Mouse (Mus musculus) lung, adult 2 months (tissue): ENCODE data around the gene Usp32.

Experiments used
- CTCF ChIP-seq: fragments of 200-500 bp; IDR thresholded peaks from 2 replicates; pipeline ENCODE4 v1.5.1; 2011; ENCODE audit warnings: mild to moderate bottlenecking, low read length, control low read depth; ENCODE audit not compliant: insufficient read depth
- POLR2A ChIP-seq: fragments of 200-500 bp; IDR thresholded peaks from 2 replicates; pipeline ENCODE4 v1.6.1; 2011; ENCODE audit warnings: low read depth, mild to moderate bottlenecking, control low read depth, low read length, borderline replicate concordance; ENCODE audit errors: extremely low read depth

DNA sequence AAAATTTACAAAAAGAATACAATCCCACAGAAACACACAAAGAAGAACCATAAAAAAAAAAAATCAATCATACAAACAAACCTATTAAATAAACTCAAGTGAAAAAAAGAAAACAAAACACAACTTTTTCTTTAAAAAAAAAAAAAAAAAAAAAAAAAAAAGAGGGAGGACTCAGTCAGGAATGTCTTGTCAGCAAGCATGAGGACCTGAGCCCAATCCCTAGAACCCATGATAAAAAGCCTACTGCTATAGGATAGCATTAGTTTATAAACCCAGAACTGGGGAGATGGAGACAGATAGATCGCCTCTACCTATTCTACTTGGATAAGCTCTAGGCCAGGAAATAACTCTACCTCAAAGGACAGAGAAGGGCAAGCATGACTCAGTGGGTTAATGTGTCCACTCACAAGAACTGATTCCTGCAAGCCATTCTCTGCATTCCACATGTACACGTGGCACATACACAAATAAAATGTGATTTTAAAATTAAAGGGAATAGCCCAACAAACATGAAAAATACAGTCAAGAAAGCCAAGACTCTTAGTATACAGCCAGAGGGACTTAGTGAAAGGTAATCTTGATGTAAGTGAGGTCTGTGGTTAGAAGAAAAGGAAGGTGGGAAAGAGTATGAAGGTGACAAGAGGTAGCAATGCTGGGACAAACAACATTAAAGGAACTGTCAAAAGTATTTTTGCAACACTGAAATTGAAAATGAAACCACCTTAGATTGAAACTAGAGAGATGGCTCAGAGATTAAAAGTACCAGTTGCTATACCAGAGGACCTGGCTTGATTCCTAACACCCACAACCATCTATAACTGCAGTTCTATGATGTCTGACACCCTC is 13.5 kb downstream of the Usp32 start:
- no peak for TF ChIP-seq CTCF
- TF ChIP-seq POLR2A: no peak
